Mouse (Mus musculus) midbrain, postnatal 0 days (tissue): ENCODE data around the gene Kcna10. TPM values are rescaled to one million over a fixed set of nuclear protein-coding genes. Genes with fewer than 3 reads are reported as not detected.
A peak's percentile ranks its signal among the peaks of the same experiment; 100 is the strongest.

Source experiments
- ATAC-seq: fragments of 200-750 bp; cut with Nextera tagmentation; 2 replicates; pipeline ENCODE4 v1.8.0; 2017; ENCODE audit warnings: moderate number of reproducible peaks, mild to moderate bottlenecking, moderate TSS enrichment, moderate library complexity; ENCODE audit not compliant: low FRiP score
- DNase-seq: peaks from one replicate; pipeline ENCODE4 v3.0.0-alpha.2; 2015; ENCODE audit warnings: low spot score
- H3K27ac ChIP-seq: fragments of 300-500 bp; sonication (generic); 2 replicates; pipeline ENCODE4 v1.5.1; 2014; ENCODE audit warnings: low read depth, mild to moderate bottlenecking, low read length, mixed read lengths
- H3K27me3 ChIP-seq: fragments of 300-500 bp; sonication (generic); 2 replicates; pipeline ENCODE4 v1.6.1; 2014; ENCODE audit warnings: low read length, control low read depth, mixed read lengths; ENCODE audit not compliant: insufficient read depth
- H3K36me3 ChIP-seq: fragments of 300-500 bp; sonication (generic); 2 replicates; pipeline ENCODE4 v1.6.1; 2014; ENCODE audit warnings: low read length, control low read depth, mixed read lengths; ENCODE audit not compliant: insufficient read depth
- H3K4me1 ChIP-seq: fragments of 300-500 bp; sonication (generic); 2 replicates; pipeline ENCODE4 v1.6.1; 2014; ENCODE audit warnings: mild to moderate bottlenecking, control low read depth, antibody characterized with exemption, low read length, mixed read lengths; ENCODE audit not compliant: insufficient read depth
- H3K4me2 ChIP-seq: fragments of 300-500 bp; sonication (generic); 2 replicates; pipeline ENCODE4 v1.6.1; 2014; ENCODE audit warnings: low read depth, mild to moderate bottlenecking, low read length, mixed read lengths; ENCODE audit not compliant: poor library complexity, severe bottlenecking
- H3K4me3 ChIP-seq: fragments of 300-500 bp; sonication (generic); 2 replicates; pipeline ENCODE4 v1.5.1; 2014; ENCODE audit warnings: low read depth, mild to moderate bottlenecking, low read length, moderate library complexity
- H3K9ac ChIP-seq: fragments of 300-500 bp; sonication (generic); replicated peaks from 2 replicates; pipeline ENCODE4 v1.6.1; 2014; ENCODE audit warnings: mild to moderate bottlenecking, low read length, moderate library complexity, mixed read lengths; ENCODE audit not compliant: poor library complexity, severe bottlenecking
- H3K9me3 ChIP-seq: fragments of 300-500 bp; sonication (generic); 2 replicates; pipeline ENCODE4 v1.6.1; 2016; ENCODE audit warnings: low read length, control low read depth
- CTCF ChIP-seq: IDR thresholded peaks from 2 replicates; pipeline ENCODE4 v1.5.1; 2016; ENCODE audit warnings: antibody characterized with exemption, mild to moderate bottlenecking
- WGBS: fragments of 180-500 bp; shearing (Covaris S2); extraction: QIAGEN DNeasy Blood & Tissue Kit; methylation state at CpG from one replicate; pipeline ENCODE4 v1.1.7; 2014; 5-methylcytosine and 5-hydroxymethylcytosine counted together
- polyA plus RNA-seq: library from polyadenylated mRNA; unstranded; fragments of >200 nt; fragmentation: Nextera tagmentation; extraction: Ambion mirVana; gene quantifications from 2 replicates; pipeline ENCODE4 v1.2.1, GENCODE M21; 2015
- total RNA-seq: library from RNA; depleted of rRNA; stranded (reverse); fragments of >200 nt; gene quantifications from 2 replicates; pipeline ENCODE4 v1.2.3, GENCODE M21; 2014

The Kcna10 gene
- total and polyA plus RNA-seq, 2 experiments from 2014 or later: not detected

DNA sequence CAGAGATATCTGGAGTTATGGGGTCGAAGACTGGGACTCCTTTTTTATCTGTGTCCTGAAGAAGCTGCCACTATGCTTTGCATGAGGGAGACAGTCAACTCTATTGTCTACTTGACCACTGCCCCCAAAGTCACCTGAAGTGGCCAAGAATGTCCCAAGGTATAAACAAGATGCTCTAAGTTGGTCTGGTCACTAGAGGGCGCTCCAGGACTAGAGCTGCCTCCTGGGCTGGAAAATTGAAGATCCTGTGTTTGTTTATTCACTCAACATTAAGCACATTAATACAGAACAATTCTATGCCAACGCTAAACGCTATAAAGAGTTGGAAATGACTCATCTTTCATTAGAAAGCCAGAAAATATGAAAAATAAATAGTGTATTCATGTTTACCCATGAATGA lies 23.1 kb downstream of the Kcna10 start:
- Histone ChIP-seq H3K4me2 (no peak overlapping the region), H3K27ac (no peak overlapping the region), H3K36me3 (no peaks in the 10 kb centered on the region), H3K9me3 (no peaks in the 10 kb centered on the region), H3K4me3 (no peak overlapping the region), H3K9ac (no peak overlapping the region), H3K4me1 (no peaks in the 10 kb centered on the region), H3K27me3 (no peaks in the 10 kb centered on the region)
- TF ChIP-seq CTCF: peak; percentile 91
- DNase-seq (peak; percentile 83), ATAC-seq (no peak)
- WGBS: 14% methylated on average over 4 of the region's 4 CpGs

DNA sequence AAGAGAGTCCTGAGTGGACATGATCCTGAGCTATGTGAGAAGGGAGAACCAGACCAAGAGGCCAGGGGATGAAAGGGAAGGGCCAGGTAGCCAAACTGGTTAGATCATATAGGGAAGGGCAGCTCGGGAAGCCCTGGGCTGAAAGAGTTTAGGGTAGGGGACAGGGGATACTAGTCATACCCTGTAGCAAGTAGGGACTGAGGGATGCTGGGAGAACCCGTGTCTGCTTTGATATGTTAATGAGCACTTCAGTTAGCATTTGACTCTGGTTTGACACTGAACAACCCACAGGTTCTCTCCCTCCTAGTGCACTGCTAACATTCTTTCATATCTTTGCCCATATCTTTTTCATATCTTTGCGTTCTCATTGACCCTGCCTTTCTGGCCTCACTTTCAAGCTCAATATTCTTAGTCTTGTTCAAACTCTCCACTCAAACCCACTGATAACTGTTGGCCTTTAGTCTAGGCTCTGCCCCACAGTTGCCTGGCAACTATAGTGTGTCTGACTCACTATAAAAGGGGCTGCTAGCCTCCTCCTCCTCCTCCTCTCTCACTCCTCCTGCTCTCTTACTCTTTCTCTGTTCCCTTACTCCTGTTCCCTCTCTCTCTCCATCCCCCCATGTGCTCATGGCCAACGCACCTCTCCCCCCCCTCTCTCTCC lies 23.8 kb downstream of the Kcna10 start:
- DNase-seq: no peak
- no peak overlapping the region for H3K27ac ChIP-seq
- no peak for ATAC-seq
- TF ChIP-seq CTCF: no peak
- H3K9ac ChIP-seq: no peak overlapping the region
- H3K4me1 ChIP-seq: no peaks in the 10 kb centered on the region
- no peaks in the 10 kb centered on the region for H3K27me3 ChIP-seq
- no peaks in the 10 kb centered on the region for H3K9me3 ChIP-seq
- H3K4me3 ChIP-seq: no peak overlapping the region
- H3K36me3 ChIP-seq: no peaks in the 10 kb centered on the region
- WGBS: 40% methylated on average over 4 of the region's 4 CpGs
- no peak overlapping the region for H3K4me2 ChIP-seq

DNA sequence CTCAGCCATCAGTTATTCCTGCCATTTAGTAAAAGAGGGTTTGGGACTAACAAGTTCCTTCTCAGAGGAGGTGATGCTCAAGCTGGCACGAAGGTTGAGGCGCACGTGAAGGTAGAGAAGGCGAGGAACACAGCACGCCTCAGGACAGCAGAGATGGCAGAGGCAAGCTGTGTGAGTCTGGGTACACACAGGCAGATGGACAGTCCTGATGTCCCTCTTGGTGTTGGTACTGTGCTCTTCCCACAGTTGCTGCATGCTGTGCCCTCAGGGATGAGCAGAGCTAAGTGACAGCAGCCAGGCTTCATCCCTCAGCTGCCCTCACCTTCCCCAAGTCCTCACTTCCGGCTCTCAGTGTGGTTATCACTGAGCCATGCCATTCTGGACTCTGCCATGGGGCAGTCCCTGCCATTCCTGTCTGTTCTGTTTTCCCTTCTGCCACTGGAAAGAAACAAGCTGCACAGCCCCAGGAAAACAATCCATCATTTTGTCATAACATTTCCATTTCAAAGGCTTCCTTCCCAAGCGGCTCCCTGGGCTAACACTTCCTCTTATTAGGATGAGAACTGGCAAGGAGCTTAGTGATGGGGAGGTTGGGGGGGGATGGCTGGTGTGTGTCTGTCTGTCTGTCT lies 24.9 kb downstream of the Kcna10 start:
- Histone ChIP-seq H3K9ac (no peak overlapping the region), H3K27ac (no peak overlapping the region), H3K4me3 (no peak overlapping the region), H3K27me3 (no peaks in the 10 kb centered on the region), H3K36me3 (no peaks in the 10 kb centered on the region), H3K4me1 (no peaks in the 10 kb centered on the region), H3K9me3 (no peaks in the 10 kb centered on the region), H3K4me2 (no peak overlapping the region)
- TF ChIP-seq CTCF: no peak
- DNase-seq (peak; percentile 56), ATAC-seq (peak; percentile 33; the same call in 1 of the 2 replicates)
- WGBS: 60% methylated on average over 7 of the region's 7 CpGs

DNA sequence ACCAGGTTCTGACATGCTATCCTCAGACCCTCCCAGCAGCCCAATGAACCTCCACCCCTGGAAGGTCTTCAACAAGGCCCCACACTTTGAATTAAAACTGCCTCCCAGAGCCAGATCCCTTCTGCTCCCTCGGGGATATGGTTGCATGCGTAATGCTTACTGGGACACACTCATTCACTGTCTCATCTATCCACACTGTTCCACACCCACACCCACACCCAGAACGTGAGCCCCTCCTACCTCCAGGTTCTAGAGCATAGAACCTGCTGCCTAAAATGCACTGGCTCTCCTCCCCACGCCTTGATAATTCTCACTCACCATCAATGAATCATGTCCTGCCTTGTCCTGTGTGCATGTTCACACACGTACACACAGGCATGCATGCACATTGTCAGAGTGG lies 31.8 kb downstream of the Kcna10 start:
- no peak for DNase-seq
- Histone ChIP-seq H3K27ac (no peak overlapping the region), H3K4me1 (no peaks in the 10 kb centered on the region), H3K4me3 (no peak overlapping the region), H3K27me3 (no peaks in the 10 kb centered on the region), H3K36me3 (no peaks in the 10 kb centered on the region), H3K9me3 (no peaks in the 10 kb centered on the region), H3K4me2 (no peak overlapping the region), H3K9ac (no peak overlapping the region)
- TF ChIP-seq CTCF: no peak
- WGBS: 87% methylated on average over 5 of the region's 5 CpGs
- ATAC-seq: no peak

DNA sequence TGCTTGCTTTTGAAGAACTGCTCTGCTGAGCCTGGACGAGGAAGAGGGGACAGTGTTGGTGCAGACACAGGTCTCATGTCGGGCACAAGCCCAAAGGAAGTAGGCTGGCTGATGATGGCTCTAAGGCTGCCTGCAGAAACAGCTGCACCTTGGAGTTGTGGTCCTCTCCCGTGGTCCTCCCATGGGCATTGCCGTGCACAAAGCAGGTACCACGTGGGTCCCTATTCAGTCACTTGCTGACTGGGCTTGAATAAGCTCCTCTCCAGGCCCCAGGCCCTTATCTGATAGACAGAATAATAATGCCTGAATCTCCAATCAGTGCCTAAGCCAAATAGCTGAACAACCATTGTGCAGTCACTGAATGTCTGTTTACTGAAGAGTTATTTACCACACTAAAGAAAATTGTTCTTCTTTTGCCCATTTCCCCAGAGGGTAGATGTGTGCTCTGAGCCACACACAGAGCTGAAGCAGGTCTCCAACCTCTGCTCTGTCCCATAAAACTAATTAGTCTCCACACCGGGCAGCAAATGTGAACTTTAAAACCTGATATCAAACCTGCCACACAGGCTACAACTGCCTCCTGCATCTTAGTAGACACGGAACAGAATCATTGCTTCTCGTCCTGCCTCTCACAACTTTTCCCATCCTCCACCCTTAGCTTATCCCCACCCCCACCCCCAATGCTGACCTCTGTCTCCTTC lies 33.7 kb downstream of the Kcna10 start:
- WGBS: 71% methylated on average over 8 of the region's 8 CpGs
- TF ChIP-seq CTCF: no peak
- Histone ChIP-seq H3K4me3 (no peak overlapping the region), H3K36me3 (no peaks in the 10 kb centered on the region), H3K9ac (no peak overlapping the region), H3K4me2 (no peak overlapping the region), H3K4me1 (no peaks in the 10 kb centered on the region), H3K27me3 (no peaks in the 10 kb centered on the region), H3K9me3 (no peaks in the 10 kb centered on the region), H3K27ac (no peak overlapping the region)
- DNase-seq: no peak
- no peak for ATAC-seq

DNA sequence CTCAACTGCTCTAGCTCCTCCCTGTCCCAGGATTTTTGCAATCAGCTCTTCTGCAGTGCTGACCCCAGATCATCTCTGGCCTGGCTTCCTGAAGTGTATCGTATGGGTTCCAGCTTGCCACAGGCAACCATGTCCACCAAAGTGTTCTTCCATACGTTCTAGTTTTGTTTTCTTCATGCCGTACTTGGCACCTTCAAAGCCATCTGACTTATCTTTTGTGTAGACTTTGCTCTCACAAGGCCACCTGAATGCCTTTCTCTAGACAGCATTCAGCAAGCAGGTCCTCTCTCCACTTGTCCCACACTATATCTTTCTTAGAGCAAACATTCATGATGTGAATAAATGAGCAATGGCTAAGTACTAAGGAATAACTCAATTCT lies 34.2 kb downstream of the Kcna10 start:
- Histone ChIP-seq H3K4me3 (no peak overlapping the region), H3K27ac (no peak overlapping the region), H3K4me1 (no peaks in the 10 kb centered on the region), H3K9me3 (no peaks in the 10 kb centered on the region), H3K4me2 (no peak overlapping the region), H3K36me3 (no peaks in the 10 kb centered on the region), H3K9ac (no peak overlapping the region), H3K27me3 (no peaks in the 10 kb centered on the region)
- ATAC-seq (no peak), DNase-seq (no peak)
- TF ChIP-seq CTCF: no peak
- 84% methylated on average over 3 of the region's 3 CpGs for WGBS
